Mouse (Mus musculus): ENCODE results near the gene Atp6v1g2.

Gene Atp6v1g2

GRCm38 (mm10) chr17:35257378-35257777, 23.9 kb downstream of the Atp6v1g2 start:
- DNase-seq = peak; percentile 18

GRCm38 (mm10) chr17:35257824-35258491, 24.5 kb downstream of the Atp6v1g2 start:
- DNase-seq = peak; percentile 99

- peak; percentile 72 for DNase-seq
Measured at GRCm38 (mm10) chr17:35258492-35259478, 25.3 kb downstream of the Atp6v1g2 start.

GRCm38 (mm10) chr17:35259621-35260020, 26.2 kb downstream of the Atp6v1g2 start:
- no peak for DNase-seq

- no peak for DNase-seq
Measured at GRCm38 (mm10) chr17:35261651-35262050, 28.2 kb downstream of the Atp6v1g2 start.

GRCm38 (mm10) chr17:35262664-35263522, 29.4 kb downstream of the Atp6v1g2 start, which contains the start of gene H2-D1:
Gene H2-D1 (plus strand): TSS chr17:35262730.
- peak; percentile 98 for DNase-seq

GRCm38 (mm10) chr17:35263523-35263883, 30.0 kb downstream of the Atp6v1g2 start:
- no peak for DNase-seq

- no peak for DNase-seq
Measured at GRCm38 (mm10) chr17:35267399-35268086, 34.1 kb downstream of the Atp6v1g2 start.

GRCm38 (mm10) chr17:35269653-35270347, 36.3 kb downstream of the Atp6v1g2 start:
- DNase-seq = peak; percentile 32

DNA sequence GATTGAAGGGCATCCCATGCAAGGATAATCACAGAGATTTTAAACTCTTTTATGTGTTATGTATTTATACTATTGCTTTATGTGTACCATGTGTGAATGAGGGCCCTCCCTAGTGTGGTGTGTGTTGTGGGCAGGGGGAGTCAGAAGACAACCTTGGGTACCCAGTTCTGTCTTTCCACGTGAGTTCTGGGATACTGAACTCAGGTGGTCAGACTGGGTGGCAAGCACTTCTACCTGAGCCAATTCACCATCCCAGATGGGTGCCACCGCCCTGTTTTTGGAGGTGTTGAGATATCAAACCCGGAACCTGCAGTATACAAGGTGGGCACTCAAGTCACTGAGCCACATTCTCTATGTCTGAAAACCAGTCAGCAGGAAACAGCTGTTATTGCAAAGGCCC, 38.8 kb downstream of the Atp6v1g2 start:
- no peak for DNase-seq

DNA sequence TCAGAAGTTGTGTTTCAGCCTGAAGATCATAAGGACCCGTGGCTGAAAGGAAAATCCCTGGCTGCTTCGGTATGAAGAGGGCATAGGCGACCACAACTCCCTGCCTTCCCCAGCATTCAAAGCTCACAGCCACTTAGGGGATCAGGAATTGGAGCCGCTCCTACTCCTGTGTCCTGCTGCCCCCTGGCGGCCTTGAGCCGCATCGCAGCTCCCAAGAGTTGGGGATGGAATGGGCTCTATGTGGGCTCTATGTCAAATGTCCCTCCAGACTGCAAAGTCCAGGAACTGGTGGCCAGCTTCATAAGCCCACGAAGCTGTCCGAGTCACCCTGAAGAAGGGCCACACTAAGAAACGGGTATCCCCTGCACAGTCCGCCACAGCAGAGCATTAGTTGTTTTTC, 41.3 kb downstream of the Atp6v1g2 start:
- DNase-seq = peak; percentile 92

- no peak for DNase-seq
Measured at GRCm38 (mm10) chr17:35276304-35276864, 42.9 kb downstream of the Atp6v1g2 start.

- DNase-seq = no peak
Measured at GRCm38 (mm10) chr17:35278049-35278448, 44.6 kb downstream of the Atp6v1g2 start.

DNA sequence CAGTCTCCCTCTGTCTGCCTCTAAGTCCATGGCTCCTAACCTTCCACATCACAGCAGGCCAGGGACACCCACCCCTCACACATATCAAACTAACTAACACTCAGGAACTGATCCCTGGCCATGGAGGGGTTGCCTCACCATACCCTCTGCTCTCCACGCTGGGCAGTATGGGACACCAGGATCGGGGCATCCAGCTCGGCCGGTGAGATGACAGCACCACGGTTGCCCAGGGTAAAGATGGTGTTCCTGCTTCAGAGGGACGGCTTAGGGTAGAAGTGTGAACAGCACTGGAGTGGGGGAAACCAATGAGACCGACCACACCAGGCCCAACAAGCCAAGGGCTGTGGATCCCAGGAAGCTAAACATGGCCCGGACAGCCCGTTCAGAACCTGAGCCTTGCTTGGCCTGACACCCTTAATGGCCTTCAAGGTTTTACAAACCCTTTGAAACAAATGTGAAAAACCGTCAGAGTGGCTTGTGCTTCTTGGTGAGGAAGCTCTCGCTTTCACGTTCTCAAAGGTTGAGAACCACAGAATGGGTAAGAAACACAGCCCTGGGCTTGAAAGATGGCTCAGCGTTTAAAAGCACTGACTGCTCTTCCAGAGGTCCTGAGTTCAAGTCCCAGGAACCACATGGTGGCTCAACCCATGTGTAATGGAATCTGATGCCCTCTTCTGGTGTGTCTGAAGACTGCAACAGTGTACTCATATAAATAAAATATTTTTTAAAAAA, 45.7 kb downstream of the Atp6v1g2 start:
- no peak for DNase-seq

DNA sequence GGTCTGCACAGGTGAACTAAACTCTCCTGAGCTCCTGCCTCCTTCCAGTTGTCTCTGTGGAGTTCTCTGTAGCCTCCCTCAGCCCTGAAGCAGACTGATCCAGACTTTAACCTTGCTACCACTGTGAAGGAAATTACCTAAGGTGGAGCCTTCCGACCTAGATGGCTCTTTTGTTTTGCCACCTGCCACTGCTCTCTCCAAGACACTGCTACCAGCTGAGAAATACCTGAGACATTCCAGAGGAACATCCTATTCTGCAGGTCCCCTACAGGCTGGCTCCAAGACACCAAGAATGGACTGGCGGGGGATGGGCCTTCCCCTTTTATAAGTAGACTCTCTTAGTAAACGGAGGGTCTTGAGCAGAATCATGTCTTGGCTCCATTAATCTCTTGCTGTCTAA, 46.8 kb downstream of the Atp6v1g2 start:
- DNase-seq = no peak

GRCm38 (mm10) chr17:35285431-35285830, 52.0 kb downstream of the Atp6v1g2 start:
- DNase-seq = peak; percentile 70

All from kidney, adult 9 months (tissue).